Mouse (Mus musculus): ENCODE results near the gene Limch1.

The Limch1 gene

GRCm38 (mm10) chr5:66829505-66829904, 83.9 kb downstream of the Limch1 start:
- CTCF ChIA-PET, result no interaction called here

DNA sequence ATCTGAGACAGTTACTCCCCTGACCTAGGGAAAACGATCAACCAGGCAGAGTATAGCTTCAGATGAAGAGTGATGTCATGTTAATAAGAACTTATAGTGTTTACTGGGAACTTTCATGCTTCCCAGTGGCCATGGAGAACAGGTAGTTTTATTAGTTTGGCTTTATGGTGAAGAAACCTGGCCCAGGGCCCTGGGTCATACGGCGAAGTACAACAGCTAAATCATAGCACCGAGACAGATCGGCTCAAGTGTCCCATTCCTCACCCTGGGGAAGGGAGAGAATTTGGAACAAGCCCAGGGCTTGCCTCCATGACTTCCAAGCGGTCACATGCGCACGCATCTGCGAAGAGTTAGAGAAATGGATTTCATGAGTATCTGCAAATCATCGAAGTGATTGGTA, 84.6 kb downstream of the Limch1 start:
- CTCF ChIA-PET, result interaction anchor here (0.7 kb wide), 1 partner anchor 79 kb away, joined by 4 read pairs; no protein-coding TSS in a partner anchor

DNA sequence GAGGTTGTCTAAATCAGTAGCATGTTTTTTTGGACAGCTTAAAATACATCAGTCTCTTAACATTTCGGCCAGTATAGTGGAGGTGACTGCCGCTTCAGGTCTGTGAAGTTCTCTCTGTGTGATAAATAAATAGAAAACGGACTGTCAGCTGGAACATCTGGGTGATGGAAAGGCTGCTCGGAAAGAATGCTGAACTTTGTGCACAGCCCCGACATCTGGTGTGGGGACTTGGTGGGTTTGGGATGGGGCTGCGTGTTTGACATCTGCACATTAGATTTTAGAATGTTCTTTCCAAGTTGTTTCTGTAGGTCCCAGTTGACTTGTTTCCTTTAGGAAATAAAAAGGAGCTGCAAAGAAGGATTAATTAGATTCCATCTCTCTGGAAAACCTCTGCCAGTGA, 89.1 kb downstream of the Limch1 start:
- CTCF ChIA-PET, result no interaction called here

GRCm38 (mm10) chr5:66836892-66837291, 91.3 kb downstream of the Limch1 start:
- CTCF ChIA-PET, result no interaction called here

DNA sequence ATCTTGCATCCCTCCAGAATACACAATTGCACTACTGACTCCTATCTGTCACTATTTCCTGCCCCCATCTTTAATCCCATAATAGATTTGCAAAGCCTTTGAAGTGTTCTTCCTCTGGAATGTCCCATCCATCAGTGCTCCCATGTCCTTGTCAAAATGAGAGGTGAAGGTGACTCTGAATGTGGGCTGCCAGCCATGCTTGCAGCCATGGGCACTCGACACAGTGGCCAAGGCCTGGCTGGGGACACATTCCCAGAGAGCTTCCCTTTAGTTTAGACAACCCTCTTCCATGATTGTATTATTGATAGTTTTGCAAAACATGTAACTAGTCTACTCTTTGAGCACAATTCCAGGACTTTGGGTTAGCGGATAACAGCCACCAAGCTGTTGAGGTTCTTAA, 96.3 kb downstream of the Limch1 start:
- CTCF ChIA-PET, result interaction anchor here (0.6 kb wide), 1 partner anchor 9 kb away, joined by 5 read pairs; no protein-coding TSS in a partner anchor

DNA sequence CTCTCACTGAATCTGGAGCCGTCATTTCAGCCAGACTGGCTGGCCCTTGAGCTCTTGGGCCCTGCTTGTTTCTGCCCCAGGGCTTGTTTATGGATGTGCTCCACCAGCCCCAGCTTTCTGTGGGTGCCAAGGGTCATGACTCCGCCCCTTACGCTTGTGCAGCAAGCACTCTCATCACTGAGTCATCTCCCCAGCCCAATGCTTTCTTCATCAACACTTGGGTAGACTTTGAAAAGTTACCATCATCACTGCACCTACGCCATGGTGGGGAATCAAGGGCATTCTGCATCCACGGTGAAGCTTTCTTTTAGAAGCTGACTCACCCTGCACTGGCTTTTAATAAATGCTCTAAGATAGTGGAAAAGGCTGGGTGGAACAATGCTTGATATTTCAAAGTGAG, 97.1 kb downstream of the Limch1 start:
- CTCF ChIA-PET, result no interaction called here

DNA sequence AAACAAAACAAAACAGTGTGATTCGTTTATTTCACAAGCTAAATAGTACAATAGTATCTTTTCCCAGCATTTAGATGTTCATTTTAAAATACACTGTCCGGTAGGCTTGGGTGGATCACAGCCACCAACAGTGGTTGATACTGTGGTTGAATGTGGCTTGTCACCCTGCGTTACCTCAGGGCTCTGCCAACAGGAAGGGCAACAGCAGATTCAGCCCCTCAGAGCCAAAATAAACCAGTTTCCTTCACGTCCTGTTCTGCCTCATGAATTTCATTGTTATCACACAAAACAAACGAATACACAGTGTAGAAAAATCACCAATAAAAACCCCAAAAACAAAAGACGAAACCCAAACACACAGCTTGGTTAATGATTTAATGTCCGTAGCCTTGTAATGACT, 102.5 kb downstream of the Limch1 start:
- CTCF ChIA-PET, result no interaction called here

DNA sequence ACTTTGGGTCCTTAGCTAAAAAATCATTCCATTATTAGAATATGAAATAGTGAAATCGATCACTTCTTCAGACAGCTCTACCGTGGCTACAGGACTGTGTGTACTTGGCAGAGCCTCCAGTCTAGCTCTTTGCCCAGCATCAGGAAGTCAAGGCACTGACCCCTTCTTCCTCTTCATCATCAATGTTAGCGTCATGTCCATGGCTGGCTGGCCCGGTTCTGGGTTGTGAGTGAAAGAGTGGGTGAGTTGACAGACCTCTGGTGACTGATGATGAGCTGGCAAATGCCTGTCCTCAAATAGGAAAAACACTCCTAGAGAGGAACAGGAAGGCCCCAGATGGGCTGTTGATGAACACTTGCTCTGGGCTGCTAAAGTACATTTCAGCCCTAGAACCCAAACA, 103.5 kb downstream of the Limch1 start:
- CTCF ChIA-PET, result no interaction called here

- CTCF ChIA-PET, result interaction anchor here (0.7 kb wide), 1 partner anchor 9 kb away, joined by 5 read pairs; no protein-coding TSS in a partner anchor
Observed at GRCm38 (mm10) chr5:66850721-66851251, 105.2 kb downstream of the Limch1 start.

DNA sequence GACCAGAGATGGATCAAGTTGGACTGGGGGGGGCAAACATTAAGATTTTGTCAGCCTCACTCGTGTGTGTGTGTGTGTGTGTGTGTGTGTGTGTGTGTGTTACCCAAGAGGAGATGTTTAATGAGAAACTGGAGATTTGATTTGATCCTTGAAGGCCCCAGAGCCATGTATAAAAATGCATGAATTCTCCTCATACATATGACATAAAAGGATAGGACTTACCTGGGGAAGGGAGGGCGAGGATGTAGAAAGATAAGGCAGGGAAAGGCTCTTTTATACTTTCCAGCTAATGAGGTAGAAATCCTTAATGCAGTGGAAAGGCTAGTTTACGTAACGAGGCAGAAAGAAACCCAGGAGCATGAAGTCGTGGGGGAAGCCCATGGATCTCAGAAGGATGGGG, 106.1 kb downstream of the Limch1 start:
- CTCF ChIA-PET, result interaction anchor here (0.7 kb wide), 1 partner anchor 9 kb away, joined by 5 read pairs; no protein-coding TSS in a partner anchor

DNA sequence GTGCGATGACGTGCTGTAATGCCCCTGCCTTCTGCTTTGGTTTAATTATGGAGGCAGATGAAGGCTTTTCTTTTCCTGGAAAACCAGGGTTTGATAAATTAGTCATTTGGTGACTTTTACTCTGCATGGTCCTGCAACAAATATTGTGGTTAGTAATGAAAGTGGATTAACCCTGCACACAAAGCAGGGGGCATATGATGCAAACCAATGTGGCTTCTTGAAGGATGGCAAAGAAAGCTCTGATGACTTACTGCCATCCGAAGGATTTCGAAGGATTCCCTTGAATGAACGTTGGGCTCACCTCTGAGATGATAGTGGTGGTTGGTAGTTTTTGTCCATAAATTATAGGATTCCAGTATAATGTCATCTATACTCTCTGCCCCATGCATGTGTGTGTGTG, 108.6 kb downstream of the Limch1 start:
- CTCF ChIA-PET, result no interaction called here

DNA sequence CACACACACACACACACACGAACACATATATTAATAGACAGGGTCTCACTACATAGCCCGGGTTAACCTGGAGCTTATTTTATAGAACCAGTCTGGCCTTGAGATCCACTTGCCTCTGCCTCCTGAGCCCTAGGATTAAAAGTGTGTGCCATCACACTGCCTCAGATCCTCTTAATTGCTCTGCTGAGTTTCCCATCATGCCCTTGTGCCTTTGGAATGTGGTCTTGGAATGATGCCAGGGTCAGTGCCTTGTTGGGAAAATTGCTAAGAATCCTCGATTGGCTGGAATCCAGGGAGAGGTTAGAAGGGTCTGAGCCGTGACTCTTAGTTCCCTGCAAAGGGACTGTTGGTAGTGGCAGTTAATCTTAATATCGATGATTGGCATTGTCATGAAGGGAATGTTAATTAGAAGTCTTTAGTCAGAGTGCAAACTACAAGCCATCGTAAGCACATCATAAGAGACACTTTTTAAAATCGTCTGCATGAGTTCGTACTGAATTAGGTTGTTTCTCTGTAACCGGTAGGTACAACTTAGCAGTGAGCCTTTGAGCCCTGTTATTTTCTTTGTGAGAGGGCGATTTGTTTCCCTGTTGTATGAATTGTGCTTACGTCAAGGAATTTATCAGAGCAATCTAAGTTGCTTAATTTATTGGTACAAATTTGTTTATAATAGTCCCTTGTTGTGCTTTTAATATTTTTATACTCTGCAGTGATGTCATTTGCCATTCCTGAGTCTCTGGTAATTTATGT, 109.9 kb downstream of the Limch1 start:
- CTCF ChIA-PET, result no interaction called here

DNA sequence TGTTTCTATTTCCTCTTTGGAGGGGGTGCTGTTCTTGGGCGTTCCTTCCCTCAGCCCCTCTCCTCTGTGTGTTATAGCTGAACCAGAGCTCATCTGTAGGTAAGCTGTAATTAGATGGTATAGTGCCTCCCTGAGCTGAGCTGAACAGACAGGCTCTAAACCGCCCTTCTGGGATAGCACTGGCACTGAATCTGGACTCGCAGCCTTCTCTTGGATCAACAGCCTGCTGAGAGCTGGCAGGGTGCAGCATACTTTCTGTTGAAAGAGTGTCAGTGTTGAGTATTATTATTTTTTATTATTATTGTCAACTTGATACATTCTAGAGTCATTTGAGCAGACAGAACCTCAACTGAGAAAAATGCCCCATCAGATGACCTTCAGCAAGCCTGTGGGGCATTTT, 113.9 kb downstream of the Limch1 start:
- CTCF ChIA-PET, result no interaction called here

DNA sequence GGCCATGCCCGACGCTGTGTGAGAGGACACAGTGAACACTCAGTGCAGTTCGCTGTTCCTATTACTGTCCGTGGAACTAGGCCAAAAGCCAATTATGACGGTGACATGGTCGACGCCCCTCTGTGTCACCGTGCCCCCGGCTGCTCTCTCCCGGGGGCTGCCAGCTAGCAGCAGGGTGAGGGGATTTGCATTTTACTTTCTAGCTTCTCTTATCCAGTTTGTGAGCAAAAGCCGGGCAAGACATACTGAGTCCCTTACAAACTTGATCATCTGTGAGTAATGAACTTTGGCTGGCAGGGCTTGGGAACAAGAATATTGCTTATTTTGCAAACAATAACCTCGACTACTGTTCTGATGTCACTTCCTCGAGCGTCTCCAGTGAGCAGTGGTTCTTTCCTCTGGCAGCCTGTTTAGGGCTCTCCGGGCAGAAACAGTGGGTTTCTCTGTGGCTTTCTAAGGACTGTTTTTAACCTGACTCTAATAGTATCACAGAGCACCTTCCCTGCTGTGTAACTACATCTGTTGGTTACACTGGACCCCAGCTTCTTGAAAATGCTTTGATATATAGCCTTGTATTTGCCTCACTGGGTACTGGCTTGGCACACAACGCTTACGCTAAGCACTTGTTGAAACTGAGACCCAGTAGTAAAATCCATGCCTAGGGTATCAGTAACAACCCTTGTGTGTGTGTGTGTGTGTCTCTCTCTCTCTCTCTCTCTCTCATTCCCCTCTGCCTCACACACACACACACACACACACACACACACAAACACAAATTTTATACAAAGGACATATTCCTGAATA, 115.8 kb downstream of the Limch1 start:
- CTCF ChIA-PET, result no interaction called here

DNA sequence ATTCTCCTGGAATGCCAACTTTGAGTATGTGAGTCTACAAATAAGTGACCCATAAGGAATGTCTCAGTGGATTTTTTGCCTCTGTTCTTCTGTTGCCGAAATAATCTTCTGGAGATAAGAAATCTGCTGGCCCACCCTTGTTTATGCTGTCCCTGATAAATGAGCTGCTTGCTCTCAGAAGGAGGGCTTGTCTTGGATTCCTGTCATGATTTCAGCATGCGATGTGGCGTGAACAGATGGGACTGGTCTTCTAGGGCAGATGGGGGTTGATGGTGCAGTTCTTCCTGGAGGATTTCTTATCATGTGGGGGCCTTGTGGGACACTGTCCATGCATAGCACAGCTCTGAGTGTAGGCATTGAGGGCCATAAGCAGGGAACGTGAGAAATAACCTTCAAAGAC, 116.5 kb downstream of the Limch1 start:
- CTCF ChIA-PET, result no interaction called here

DNA sequence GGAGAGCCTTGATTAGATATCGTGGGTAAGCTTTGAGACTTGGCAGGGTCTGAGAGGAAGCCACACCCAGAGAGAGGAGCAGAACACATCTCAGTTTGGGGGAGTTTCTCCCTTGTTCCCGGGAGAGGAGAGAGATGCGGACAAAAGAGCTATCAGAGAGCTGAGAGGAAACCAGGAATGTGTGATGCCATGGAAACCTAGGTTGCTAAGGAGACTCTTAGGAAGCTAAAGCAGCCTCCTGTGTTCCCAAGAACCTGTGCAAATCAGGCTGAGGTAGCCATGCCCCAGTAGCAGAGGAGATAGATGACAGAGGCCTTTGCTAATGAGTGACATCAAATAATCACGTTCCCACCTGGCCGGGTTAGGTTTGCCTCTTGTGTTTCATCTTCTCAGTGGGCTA, 119.6 kb downstream of the Limch1 start:
- CTCF ChIA-PET, result no interaction called here

DNA sequence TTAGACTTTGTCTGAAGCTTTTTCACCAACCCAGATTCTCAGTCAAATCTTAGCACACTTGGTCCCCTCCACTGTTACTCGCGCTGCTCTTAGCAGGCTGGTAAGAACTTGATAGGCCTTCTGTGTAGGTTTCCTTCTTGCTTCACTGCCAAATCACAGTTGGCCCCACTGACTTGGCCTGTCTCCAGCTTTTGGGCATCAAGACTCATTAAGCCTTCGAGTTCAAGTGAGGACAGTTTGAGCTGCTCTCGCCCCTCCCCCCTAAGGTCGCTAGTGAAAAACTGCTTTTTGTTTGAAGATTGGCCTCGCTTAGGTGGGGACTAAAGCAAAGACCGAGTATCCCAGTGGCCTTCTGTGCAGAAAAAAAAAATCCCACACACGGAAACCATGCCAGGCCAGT, 120.4 kb downstream of the Limch1 start:
- CTCF ChIA-PET, result no interaction called here

DNA sequence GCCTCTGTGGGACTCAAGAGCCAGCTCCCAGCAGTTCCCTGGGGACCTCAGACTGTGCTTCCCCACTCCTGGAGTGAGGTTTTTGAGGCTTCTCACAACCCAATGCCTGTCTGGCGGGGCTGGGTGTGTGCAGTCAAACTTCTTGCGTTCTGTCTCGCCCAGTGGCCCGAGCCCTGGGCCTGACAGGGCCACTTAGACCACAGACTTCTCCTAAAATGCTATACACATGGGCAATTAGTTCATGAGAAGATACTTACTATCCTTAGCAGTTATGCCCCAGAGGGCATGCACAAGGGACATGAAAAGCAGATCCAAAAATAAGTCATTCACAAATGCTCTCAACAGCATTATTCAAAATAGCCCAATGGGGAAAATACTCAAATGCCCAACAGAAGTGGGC, 123.9 kb downstream of the Limch1 start:
- CTCF ChIA-PET, result no interaction called here

DNA sequence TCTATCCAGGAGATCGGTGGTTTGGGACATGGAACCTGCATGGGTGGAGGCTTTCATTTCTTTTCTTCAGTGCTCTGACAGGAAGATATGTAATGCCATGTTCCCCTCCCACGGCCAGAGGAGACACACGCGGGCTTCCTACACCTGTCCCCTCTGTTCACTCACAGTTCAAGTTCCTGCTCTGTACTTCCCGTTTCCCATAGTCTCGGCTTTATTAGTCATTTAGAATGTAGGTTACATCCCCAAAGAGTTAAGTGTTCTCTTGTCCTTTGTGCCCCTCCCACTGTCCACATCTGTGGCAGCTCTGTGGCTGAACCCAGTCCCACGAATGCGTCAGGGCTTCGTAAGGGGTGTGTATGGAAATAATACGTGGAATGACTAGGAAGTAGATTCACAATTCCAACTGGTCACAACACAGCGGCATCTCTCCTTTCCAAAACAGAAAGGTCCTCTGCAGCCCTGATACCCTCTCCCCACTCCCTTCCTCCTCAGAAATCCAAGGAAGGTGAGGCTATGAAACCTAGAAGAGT, 126.0 kb downstream of the Limch1 start:
- CTCF ChIA-PET, result no interaction called here

DNA sequence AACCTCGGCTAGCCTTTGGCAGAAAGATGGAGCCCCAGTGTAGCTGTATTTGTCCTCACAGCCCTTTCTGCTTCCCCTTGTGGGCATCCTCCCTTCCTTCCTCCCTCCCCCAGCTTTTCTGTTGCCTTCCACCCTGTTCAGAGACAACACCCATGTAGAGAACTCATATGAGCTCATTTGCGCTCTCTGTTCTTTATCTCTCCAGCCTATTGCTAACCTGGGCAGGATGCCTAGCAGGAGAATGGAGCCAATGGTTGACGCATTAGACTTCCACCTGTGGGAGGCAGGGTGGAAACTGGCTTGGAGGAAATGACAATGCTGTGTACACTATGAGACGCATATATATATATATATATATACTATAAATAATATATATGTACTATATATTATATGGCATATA, 126.4 kb downstream of the Limch1 start:
- CTCF ChIA-PET, result no interaction called here

DNA sequence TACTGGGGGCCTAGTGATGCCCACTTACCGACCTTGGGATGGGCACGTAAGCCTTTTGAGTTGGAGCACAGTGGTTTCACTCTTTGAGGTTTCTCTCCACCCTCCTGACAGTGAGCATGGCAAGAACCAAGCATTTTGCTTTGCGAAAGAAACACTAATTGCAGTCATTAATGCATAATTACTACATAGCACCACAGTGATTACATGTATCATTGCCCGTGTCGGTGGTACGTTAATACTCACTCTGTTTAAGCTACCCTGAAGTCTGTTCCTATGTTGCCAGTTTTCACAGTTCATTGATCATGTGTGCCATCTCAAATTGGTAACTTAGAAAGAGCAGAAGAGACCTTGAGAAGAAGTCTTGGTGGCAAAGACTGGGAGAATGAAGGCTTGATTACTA, 127.1 kb downstream of the Limch1 start:
- CTCF ChIA-PET, result no interaction called here

- CTCF ChIA-PET, result no interaction called here
Observed at GRCm38 (mm10) chr5:66876018-66876805, 130.6 kb downstream of the Limch1 start.

Data from spleen, embryonic (tissue).